Mouse (Mus musculus) stomach, embryonic 14.5 days (tissue): ENCODE results near the gene Usp44. TPM values are rescaled to one million over a fixed set of nuclear protein-coding genes. Genes with fewer than 3 reads are reported as not detected.

Source experiments
- ATAC-seq: fragments of 200-750 bp; cut with Nextera tagmentation; 2 replicates; pipeline ENCODE4 v1.8.0; 2017; ENCODE audit warnings: low read depth, moderate TSS enrichment; ENCODE audit not compliant: insufficient number of reproducible peaks, insufficient read depth, low FRiP score
- H3K27ac ChIP-seq: fragments of 300-500 bp; sonication (generic); 2 replicates; pipeline ENCODE4 v1.5.1; 2014; ENCODE audit warnings: mild to moderate bottlenecking, low read length, moderate library complexity, mixed read lengths
- H3K27me3 ChIP-seq: fragments of 300-500 bp; sonication (generic); 2 replicates; pipeline ENCODE4 v1.6.1; 2014; ENCODE audit warnings: low read length, control low read depth, mixed read lengths; ENCODE audit not compliant: control insufficient read depth, insufficient read depth
- H3K36me3 ChIP-seq: fragments of 300-500 bp; sonication (generic); 2 replicates; pipeline ENCODE4 v1.6.1; 2014; ENCODE audit warnings: mild to moderate bottlenecking, control low read depth, low read length, moderate library complexity, mixed read lengths; ENCODE audit not compliant: control insufficient read depth, insufficient read depth
- H3K4me1 ChIP-seq: fragments of 300-500 bp; sonication (generic); 2 replicates; pipeline ENCODE4 v1.6.1; 2014; ENCODE audit warnings: low read length, control low read depth, mixed read lengths; ENCODE audit not compliant: control insufficient read depth, insufficient read depth
- H3K4me2 ChIP-seq: fragments of 300-500 bp; sonication (generic); replicated peaks from 2 replicates; pipeline ENCODE4 v1.6.1; 2014; ENCODE audit warnings: low read depth, low read length, control low read depth
- H3K4me3 ChIP-seq: fragments of 300-500 bp; sonication (generic); 2 replicates; pipeline ENCODE4 v1.5.1; 2014; ENCODE audit warnings: low read depth, low read length, control low read depth
- H3K9ac ChIP-seq: fragments of 300-500 bp; sonication (generic); replicated peaks from 2 replicates; pipeline ENCODE4 v1.6.1; 2014; ENCODE audit warnings: low read depth, mild to moderate bottlenecking, control low read depth, low read length, moderate library complexity, mixed read lengths
- H3K9me3 ChIP-seq: fragments of 300-500 bp; sonication (generic); 2 replicates; pipeline ENCODE4 v1.6.1; 2016; ENCODE audit warnings: low read depth, low read length, control low read depth; ENCODE audit not compliant: control insufficient read depth
- WGBS: fragments of 180-500 bp; shearing (Covaris S2); extraction: QIAGEN DNeasy Blood & Tissue Kit; methylation state at CpG from one replicate; pipeline ENCODE4 v1.1.7; 2014; 5-methylcytosine and 5-hydroxymethylcytosine counted together
- polyA plus RNA-seq: library from polyadenylated mRNA; unstranded; fragments of >200 nt; fragmentation: Nextera tagmentation; extraction: Ambion mirVana; gene quantifications from 2 replicates; pipeline ENCODE4 v1.2.1, GENCODE M21; 2014

Usp44 gene
- polyA plus RNA-seq, 1 experiment from 2014 or later: 0.61 TPM

DNA sequence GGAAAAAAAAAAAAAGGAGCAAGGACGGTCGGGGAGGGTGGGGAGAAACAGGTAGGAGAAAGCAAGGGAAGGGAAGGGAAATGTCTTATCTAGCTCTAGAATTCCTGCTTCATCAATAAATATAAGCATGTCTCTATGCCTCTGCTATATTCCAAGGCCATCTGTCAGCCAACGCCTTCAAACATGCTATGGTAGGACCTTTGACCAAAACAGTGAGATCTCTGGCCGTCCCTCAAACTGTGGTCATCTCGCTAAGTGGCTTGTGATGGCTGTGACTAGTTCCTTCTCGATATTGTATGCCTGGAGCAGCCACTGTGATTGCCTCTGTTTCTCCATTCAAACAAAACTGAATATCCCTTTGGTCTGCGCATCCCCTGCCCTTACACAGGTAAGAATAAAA lies 19.3 kb upstream of the Usp44 start:
- 74% methylated on average over 7 of the region's 7 CpGs for WGBS
- Histone ChIP-seq H3K9ac (no peak overlapping the region), H3K4me1 (no peaks in the 10 kb centered on the region), H3K9me3 (no peaks in the 10 kb centered on the region), H3K36me3 (no peaks in the 10 kb centered on the region), H3K27ac (no peak overlapping the region), H3K4me3 (no peak overlapping the region), H3K27me3 (no peaks in the 10 kb centered on the region), H3K4me2 (no peak overlapping the region)
- ATAC-seq: no peak

DNA sequence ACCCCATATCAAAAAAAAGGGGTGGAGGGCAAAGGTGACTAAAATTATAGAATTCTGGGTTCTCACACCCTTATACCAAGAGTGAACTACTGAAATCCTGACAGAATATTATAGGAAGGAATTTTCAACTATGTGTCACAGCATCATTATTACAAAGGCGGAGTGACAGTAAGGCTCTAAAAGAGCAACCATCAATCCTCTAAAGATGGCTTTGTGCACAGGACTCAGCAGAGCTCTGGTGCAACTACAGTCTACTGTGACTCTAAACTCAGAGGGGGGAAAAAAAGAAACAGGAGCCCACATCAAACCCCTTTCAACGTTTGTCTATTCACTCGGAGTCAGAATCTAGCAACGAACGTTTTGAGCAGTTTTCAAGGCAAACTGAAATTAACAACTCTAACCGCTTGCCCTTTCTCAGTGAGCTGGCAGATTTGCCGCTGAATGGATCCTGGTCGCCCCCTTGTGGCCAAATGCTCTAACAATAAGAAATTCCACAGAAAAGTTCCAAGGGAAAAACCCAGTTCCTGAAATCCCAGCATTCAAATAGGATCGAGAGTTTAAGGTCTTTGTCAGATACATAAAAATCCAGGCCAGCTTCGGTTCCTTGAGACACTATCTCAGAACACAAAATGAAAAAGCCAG lies 18.5 kb upstream of the Usp44 start:
- Histone ChIP-seq H3K9me3 (no peaks in the 10 kb centered on the region), H3K4me2 (no peak overlapping the region), H3K27me3 (no peaks in the 10 kb centered on the region), H3K27ac (no peak overlapping the region), H3K4me3 (no peak overlapping the region), H3K9ac (no peak overlapping the region), H3K36me3 (no peaks in the 10 kb centered on the region), H3K4me1 (no peaks in the 10 kb centered on the region)
- WGBS: 15% methylated on average over 10 of the region's 10 CpGs
- no peak for ATAC-seq

DNA sequence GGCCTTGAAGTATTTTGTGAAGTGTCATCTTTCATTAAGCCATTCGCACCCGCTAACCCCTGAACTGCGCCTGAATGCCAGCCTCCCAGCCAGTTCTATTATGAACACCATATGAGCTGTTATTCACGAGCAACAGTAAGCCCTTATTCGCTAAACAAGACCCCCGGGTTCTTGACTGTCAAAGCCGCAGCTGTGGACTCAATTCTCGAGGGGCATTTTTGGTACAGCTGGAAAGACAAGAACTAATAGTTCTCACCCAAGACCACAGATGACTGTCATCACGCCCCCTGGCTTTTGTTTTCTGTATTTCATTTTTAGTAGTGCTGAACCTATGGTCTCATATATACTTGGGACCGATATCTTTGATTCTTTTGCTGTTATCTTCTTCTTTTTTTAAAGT lies 17.6 kb upstream of the Usp44 start:
- no peak for ATAC-seq
- 74% methylated on average over 10 of the region's 10 CpGs for WGBS
- H3K9me3 ChIP-seq: no peaks in the 10 kb centered on the region

DNA sequence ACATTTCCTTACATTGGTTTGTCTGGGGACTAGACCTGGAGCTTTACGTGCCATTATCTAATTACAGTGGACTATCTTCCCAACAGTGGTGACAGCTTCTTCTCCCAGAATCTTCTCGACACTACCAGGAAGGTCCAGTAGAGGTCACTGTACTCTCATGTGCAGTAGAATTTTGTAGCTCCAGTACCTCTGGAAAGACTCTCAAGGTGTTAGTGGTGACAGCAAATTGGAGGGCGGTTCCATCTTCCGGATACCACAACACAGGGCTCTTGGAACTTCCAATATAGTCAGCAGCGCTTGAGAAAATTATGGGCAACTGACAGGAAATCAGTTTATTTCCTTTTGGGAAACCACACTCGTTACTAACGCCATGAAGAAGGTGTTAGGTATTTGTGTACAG lies 12.7 kb upstream of the Usp44 start:
- Histone ChIP-seq H3K9ac (no peak overlapping the region), H3K4me3 (no peak overlapping the region), H3K36me3 (no peaks in the 10 kb centered on the region), H3K9me3 (no peaks in the 10 kb centered on the region), H3K4me2 (no peak overlapping the region), H3K27ac (no peak overlapping the region), H3K4me1 (no peaks in the 10 kb centered on the region), H3K27me3 (no peaks in the 10 kb centered on the region)
- no peak for ATAC-seq
- 33% methylated on average over 7 of the region's 7 CpGs for WGBS

More for the DNA sequence above, 17.6 kb upstream of the Usp44 start:
- Histone ChIP-seq H3K4me3 (no peak overlapping the region), H3K9ac (no peak overlapping the region), H3K4me2 (no peak overlapping the region), H3K27ac (no peak overlapping the region), H3K27me3 (no peaks in the 10 kb centered on the region), H3K4me1 (no peaks in the 10 kb centered on the region), H3K36me3 (no peaks in the 10 kb centered on the region)

DNA sequence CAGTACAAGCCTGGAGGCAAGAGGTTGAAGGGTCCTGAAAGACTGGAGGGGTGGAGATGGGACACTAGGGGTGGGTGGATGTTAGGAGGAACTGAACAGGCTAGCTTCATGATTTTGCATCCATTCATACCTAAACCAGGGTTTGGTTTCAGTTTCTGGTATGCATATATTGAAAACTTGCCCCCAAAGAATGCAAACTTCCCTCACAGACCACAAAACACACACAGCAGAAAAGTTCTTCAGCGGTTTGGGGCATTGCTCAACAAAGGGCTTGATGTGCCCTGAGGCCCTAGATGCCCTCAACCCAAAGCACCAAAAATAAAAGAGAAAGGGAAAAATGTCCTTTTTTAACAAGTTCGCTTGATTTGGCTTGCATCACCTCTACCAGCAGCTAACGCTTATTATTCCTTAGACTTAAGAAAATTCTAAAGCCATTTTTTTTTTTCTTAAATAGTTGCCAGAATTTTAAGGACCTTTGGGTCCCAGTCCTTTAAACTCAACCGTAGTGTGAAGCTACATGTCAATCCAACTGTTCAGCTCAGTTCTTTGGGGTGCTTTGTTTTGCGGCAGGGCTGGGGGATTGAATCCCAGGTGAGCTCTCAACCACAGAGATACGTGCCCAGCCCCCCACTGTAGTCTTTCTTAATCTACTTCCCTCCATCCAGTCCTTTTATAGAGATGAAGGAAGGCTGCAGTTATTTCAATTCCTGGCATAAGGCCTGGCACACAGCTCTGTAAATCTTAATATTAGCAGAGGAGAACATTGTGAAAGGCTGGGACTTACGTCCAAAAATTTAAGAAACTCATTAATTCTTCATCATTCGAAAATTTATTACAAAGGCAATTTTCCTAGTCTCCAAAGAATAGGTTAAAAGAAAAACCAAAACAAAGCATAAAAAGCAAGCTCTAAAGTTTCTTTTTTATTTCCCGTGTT lies 1.2 kb upstream of the Usp44 start:
- Histone ChIP-seq H3K27ac (no peak overlapping the region), H3K4me3 (no peak overlapping the region), H3K4me2 (no peak overlapping the region), H3K36me3 (no peaks in the 10 kb centered on the region), H3K4me1 (no peaks in the 10 kb centered on the region), H3K9ac (no peak overlapping the region), H3K9me3 (no peaks in the 10 kb centered on the region), H3K27me3 (peaks cover 22% of the 10 kb centered on the region)
- 44% methylated on average over 9 of the region's 9 CpGs for WGBS
- ATAC-seq: no peak

DNA sequence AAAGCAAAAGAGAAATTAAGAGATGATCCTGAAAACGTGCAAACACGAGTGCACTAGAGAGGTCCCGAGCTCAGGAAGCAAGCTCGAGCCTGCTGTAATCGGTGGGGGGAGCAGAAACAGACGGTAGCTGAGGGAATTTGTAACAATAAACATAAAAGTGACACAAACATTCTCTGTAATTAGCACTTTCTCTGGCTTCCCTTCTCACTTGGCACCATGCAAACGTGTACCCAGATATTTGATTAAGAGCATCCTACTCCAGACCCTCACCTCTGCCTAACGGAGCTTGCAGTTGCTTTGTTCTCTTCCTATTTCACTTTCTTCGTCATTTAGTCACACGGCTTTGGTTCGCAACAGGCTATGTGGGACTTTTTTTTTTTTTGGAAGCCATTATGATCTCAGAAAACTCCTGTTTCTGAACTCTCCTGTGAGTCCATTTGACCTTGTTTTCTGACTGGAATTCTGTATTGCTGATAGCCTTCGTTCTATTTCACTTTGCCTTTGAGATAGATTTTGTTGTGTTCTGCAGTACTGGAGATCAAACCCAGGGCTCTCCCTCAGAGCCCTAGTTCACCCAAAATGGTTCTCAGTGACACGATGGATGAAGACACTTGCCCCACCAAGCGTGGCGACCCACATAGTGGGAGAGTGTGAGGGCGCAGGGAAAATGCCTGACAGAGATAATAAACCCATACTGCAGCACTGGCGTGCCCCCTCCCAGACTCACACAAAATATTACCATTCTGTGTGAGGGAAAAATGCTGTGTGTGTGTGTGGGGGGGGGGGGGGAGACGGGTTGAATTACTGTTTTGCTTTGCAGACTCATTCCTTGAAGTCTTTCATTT lies 597 bp downstream of the Usp44 start:
- no peak for ATAC-seq
- no peaks in the 10 kb centered on the region for H3K4me1 ChIP-seq
- WGBS: 6% methylated on average over 17 of the region's 18 CpGs
- peaks cover 24% of the 10 kb centered on the region for H3K27me3 ChIP-seq
- H3K27ac ChIP-seq: no peak overlapping the region
- no peaks in the 10 kb centered on the region for H3K36me3 ChIP-seq
- no peak overlapping the region for H3K9ac ChIP-seq
- peak overlapping the region; percentile 16; the same call in 1 of the 2 replicates for H3K4me2 ChIP-seq
- no peaks in the 10 kb centered on the region for H3K9me3 ChIP-seq
- no peak overlapping the region for H3K4me3 ChIP-seq

DNA sequence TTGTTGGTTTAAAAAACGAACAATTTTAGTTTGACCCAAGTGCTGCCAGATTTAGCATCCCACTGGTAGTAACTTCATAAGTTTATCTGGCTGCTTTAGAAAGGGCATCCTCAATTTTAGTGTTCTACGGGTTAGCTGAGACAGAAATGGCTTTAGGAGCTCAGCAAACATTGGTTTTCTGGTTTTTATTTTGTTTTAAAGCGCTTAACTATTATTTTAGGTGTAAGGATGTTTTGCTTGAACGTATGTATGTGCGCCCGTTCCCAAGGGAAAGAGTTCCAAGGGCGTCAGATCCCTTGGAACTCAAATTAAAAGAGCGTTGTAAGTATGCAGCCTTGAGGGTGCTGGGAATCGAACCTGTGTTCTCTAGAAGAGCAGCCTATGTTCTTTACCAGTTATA lies 1.5 kb downstream of the Usp44 start:
- WGBS: 35% methylated on average over 9 of the region's 9 CpGs
- H3K9ac ChIP-seq: no peak overlapping the region
- no peaks in the 10 kb centered on the region for H3K9me3 ChIP-seq
- peaks cover 24% of the 10 kb centered on the region for H3K27me3 ChIP-seq
- H3K36me3 ChIP-seq: no peaks in the 10 kb centered on the region
- ATAC-seq: no peak
- no peaks in the 10 kb centered on the region for H3K4me1 ChIP-seq
- H3K27ac ChIP-seq: no peak overlapping the region
- no peak overlapping the region for H3K4me3 ChIP-seq
- H3K4me2 ChIP-seq: no peak overlapping the region

DNA sequence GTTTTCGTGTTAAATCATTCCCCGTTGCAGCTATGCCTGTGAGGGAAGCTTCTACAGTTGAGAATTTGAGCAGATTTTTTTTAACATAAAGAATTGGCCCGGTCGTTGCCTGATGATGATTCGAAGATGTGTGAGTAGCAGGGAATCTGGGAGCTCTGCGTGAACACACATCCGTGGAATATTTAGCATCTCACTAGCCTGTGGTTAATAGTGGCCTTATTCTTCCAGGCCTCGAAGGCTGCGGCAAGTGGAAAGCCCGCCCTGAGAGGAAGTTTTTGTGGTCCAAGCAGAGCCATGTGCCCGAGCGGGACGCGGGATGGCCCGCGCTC lies 2.0 kb downstream of the Usp44 start:
- Histone ChIP-seq H3K4me2 (peak overlapping the region; percentile 92), H3K27me3 (peaks cover 24% of the 10 kb centered on the region), H3K4me1 (no peaks in the 10 kb centered on the region), H3K9me3 (no peaks in the 10 kb centered on the region), H3K36me3 (no peaks in the 10 kb centered on the region), H3K27ac (no peak overlapping the region), H3K9ac (no peak overlapping the region), H3K4me3 (peak overlapping the region; percentile 67)
- ATAC-seq: no peak
- WGBS: 2% methylated on average over 16 of the region's 16 CpGs
